Mouse (Mus musculus) neural tube, embryonic 13.5 days (tissue): ENCODE results near the gene Pebp1. TPM values are rescaled to one million over a fixed set of nuclear protein-coding genes. Genes with fewer than 3 reads are reported as not detected.

Experiments
- ATAC-seq: fragments of 200-750 bp; cut with Nextera tagmentation; 2 replicates; pipeline ENCODE4 v1.8.0; 2017; ENCODE audit warnings: low read depth, mild to moderate bottlenecking, moderate TSS enrichment, moderate library complexity
- H3K27ac ChIP-seq: fragments of 300-500 bp; sonication (generic); replicated peaks from 2 replicates; pipeline ENCODE4 v1.5.1; 2015; ENCODE audit warnings: moderate library complexity, mild to moderate bottlenecking, inconsistent platforms
- H3K27me3 ChIP-seq: fragments of 300-500 bp; sonication (generic); 2 replicates; pipeline ENCODE4 v1.6.1; 2015; ENCODE audit warnings: mild to moderate bottlenecking, inconsistent platforms
- H3K36me3 ChIP-seq: fragments of 300-500 bp; sonication (generic); 2 replicates; pipeline ENCODE4 v1.6.1; 2015; ENCODE audit warnings: mild to moderate bottlenecking, inconsistent platforms
- H3K4me1 ChIP-seq: fragments of 300-500 bp; sonication (generic); replicated peaks from 2 replicates; pipeline ENCODE4 v1.6.1; 2015; ENCODE audit warnings: inconsistent platforms
- H3K4me2 ChIP-seq: fragments of 300-500 bp; sonication (generic); 2 replicates; pipeline ENCODE4 v1.6.1; 2015; ENCODE audit warnings: inconsistent platforms, mild to moderate bottlenecking, moderate library complexity
- H3K4me3 ChIP-seq: fragments of 300-500 bp; sonication (generic); 2 replicates; pipeline ENCODE4 v1.5.1; 2015; ENCODE audit warnings: mild to moderate bottlenecking, inconsistent platforms
- H3K9ac ChIP-seq: fragments of 300-500 bp; sonication (generic); 2 replicates; pipeline ENCODE4 v1.6.1; 2015; ENCODE audit warnings: moderate library complexity, mild to moderate bottlenecking, inconsistent platforms
- H3K9me3 ChIP-seq: fragments of 300-500 bp; sonication (generic); 2 replicates; pipeline ENCODE4 v1.6.1; 2016; ENCODE audit warnings: inconsistent platforms
- WGBS: fragments of 180-500 bp; shearing (Covaris S2); methylation state at CpG from one replicate; pipeline ENCODE4 v1.1.7; 2015; 5-methylcytosine and 5-hydroxymethylcytosine counted together
- polyA plus RNA-seq: library from polyadenylated mRNA; unstranded; fragments of >200 nt; fragmentation: Nextera tagmentation; extraction: Ambion mirVana; gene quantifications from 2 replicates; pipeline ENCODE4 v1.2.1, GENCODE M21; 2015

Pebp1 gene
- polyA plus RNA-seq, 1 experiment from 2014 or later = 991 TPM

GRCm38 (mm10) chr5:117258276-117258675 is 29.1 kb downstream of the Pebp1 start:
- ATAC-seq = no peak
- Histone ChIP-seq H3K9me3 (no peaks in the 10 kb centered on the region), H3K36me3 (peaks cover 96% of the 10 kb centered on the region), H3K4me3 (no peak overlapping the region), H3K4me2 (no peak overlapping the region), H3K9ac (no peak overlapping the region), H3K27ac (no peak overlapping the region), H3K27me3 (no peaks in the 10 kb centered on the region), H3K4me1 (no peaks in the 10 kb centered on the region)
- WGBS = 91% methylated on average over 15 of the region's 15 CpGs

- no peak overlapping the region for H3K27ac ChIP-seq
- H3K36me3 ChIP-seq = peaks cover 62% of the 10 kb centered on the region
- WGBS = 88% methylated on average over 3 of the region's 3 CpGs
- no peaks in the 10 kb centered on the region for H3K27me3 ChIP-seq
- H3K4me2 ChIP-seq = no peak overlapping the region
- no peak overlapping the region for H3K4me3 ChIP-seq
- no peaks in the 10 kb centered on the region for H3K9me3 ChIP-seq
- H3K9ac ChIP-seq = no peak overlapping the region
- peaks cover 8% of the 10 kb centered on the region for H3K4me1 ChIP-seq
- ATAC-seq = no peak
These were observed 35.7 kb downstream of the Pebp1 start for GRCm38 (mm10) chr5:117251763-117252162.

- H3K4me3 ChIP-seq = no peak overlapping the region
- no peak overlapping the region for H3K9ac ChIP-seq
- peaks cover 8% of the 10 kb centered on the region for H3K4me1 ChIP-seq
- no peak overlapping the region for H3K4me2 ChIP-seq
- no peaks in the 10 kb centered on the region for H3K27me3 ChIP-seq
- H3K9me3 ChIP-seq = no peaks in the 10 kb centered on the region
- H3K27ac ChIP-seq = no peak overlapping the region
- WGBS = 74% methylated on average over 23 of the region's 24 CpGs
- H3K36me3 ChIP-seq = peaks cover 53% of the 10 kb centered on the region
- ATAC-seq = no peak
These were observed 36.6 kb downstream of the Pebp1 start for GRCm38 (mm10) chr5:117250796-117251195.

- H3K27me3 ChIP-seq = no peaks in the 10 kb centered on the region
- H3K4me1 ChIP-seq = peaks cover 20% of the 10 kb centered on the region
- no peak overlapping the region for H3K4me3 ChIP-seq
- no peaks in the 10 kb centered on the region for H3K9me3 ChIP-seq
- peaks cover 32% of the 10 kb centered on the region for H3K36me3 ChIP-seq
- no peak for ATAC-seq
- WGBS = 44% methylated on average over 10 of the region's 10 CpGs
- no peak overlapping the region for H3K9ac ChIP-seq
- no peak overlapping the region for H3K27ac ChIP-seq
- no peak overlapping the region for H3K4me2 ChIP-seq
These were observed 39.1 kb downstream of the Pebp1 start for GRCm38 (mm10) chr5:117248351-117248750.

- Histone ChIP-seq H3K27ac (no peak overlapping the region), H3K4me1 (peaks cover 31% of the 10 kb centered on the region), H3K36me3 (peaks cover 4% of the 10 kb centered on the region; the same call in 1 of the 2 replicates), H3K9me3 (no peaks in the 10 kb centered on the region), H3K4me2 (no peak overlapping the region), H3K27me3 (no peaks in the 10 kb centered on the region), H3K9ac (no peak overlapping the region), H3K4me3 (no peak overlapping the region)
- ATAC-seq = no peak
- WGBS = 91% methylated on average over 8 of the region's 8 CpGs
These were observed 42.3 kb downstream of the Pebp1 start for GRCm38 (mm10) chr5:117245170-117245569.

GRCm38 (mm10) chr5:117242671-117243478 is 44.5 kb downstream of the Pebp1 start:
- ATAC-seq = peak; percentile 40; the same call in 1 of the 2 replicates
- H3K27ac ChIP-seq = peak overlapping the region; percentile 96
- H3K4me1 ChIP-seq = peaks cover 35% of the 10 kb centered on the region
- H3K27me3 ChIP-seq = no peaks in the 10 kb centered on the region
- peak overlapping the region; percentile 73 for H3K4me2 ChIP-seq
- H3K36me3 ChIP-seq = peaks cover 4% of the 10 kb centered on the region; the same call in 1 of the 2 replicates
- H3K9ac ChIP-seq = peak overlapping the region; percentile 93
- 22% methylated on average over 22 of the region's 22 CpGs for WGBS
- peak overlapping the region; percentile 66 for H3K4me3 ChIP-seq
- H3K9me3 ChIP-seq = no peaks in the 10 kb centered on the region

GRCm38 (mm10) chr5:117241935-117242531 is 45.4 kb downstream of the Pebp1 start:
- Histone ChIP-seq H3K4me3 (peak overlapping the region; percentile 66), H3K36me3 (peaks cover 4% of the 10 kb centered on the region; the same call in 1 of the 2 replicates), H3K27ac (peak overlapping the region; percentile 96), H3K4me1 (peaks cover 35% of the 10 kb centered on the region), H3K9me3 (no peaks in the 10 kb centered on the region), H3K9ac (peak overlapping the region; percentile 93), H3K27me3 (no peaks in the 10 kb centered on the region), H3K4me2 (peak overlapping the region; percentile 73)
- 38% methylated on average over 16 of the region's 16 CpGs for WGBS
- peak; percentile 54 for ATAC-seq

- H3K9ac ChIP-seq = peak overlapping the region; percentile 93
- WGBS = under 1% methylated on average over 32 of the region's 32 CpGs
- peaks cover 4% of the 10 kb centered on the region; the same call in 1 of the 2 replicates for H3K36me3 ChIP-seq
- peaks cover 35% of the 10 kb centered on the region for H3K4me1 ChIP-seq
- peak overlapping the region; percentile 73 for H3K4me2 ChIP-seq
- peak overlapping the region; percentile 66 for H3K4me3 ChIP-seq
- peak; percentile 52 for ATAC-seq
- H3K27me3 ChIP-seq = no peaks in the 10 kb centered on the region
- peak overlapping the region; percentile 96 for H3K27ac ChIP-seq
- no peaks in the 10 kb centered on the region for H3K9me3 ChIP-seq
These were observed 46.6 kb downstream of the Pebp1 start for GRCm38 (mm10) chr5:117240761-117241322.

GRCm38 (mm10) chr5:117240321-117240731 is 47.1 kb downstream of the Pebp1 start:
- H3K4me3 ChIP-seq = peak overlapping the region; percentile 66
- H3K36me3 ChIP-seq = peaks cover 4% of the 10 kb centered on the region; the same call in 1 of the 2 replicates
- H3K9ac ChIP-seq = peak overlapping the region; percentile 93
- 1% methylated on average over 12 of the region's 12 CpGs for WGBS
- peak; percentile 60 for ATAC-seq
- H3K27ac ChIP-seq = peak overlapping the region; percentile 96
- H3K9me3 ChIP-seq = no peaks in the 10 kb centered on the region
- no peaks in the 10 kb centered on the region for H3K27me3 ChIP-seq
- H3K4me2 ChIP-seq = peak overlapping the region; percentile 73
- peaks cover 35% of the 10 kb centered on the region for H3K4me1 ChIP-seq

GRCm38 (mm10) chr5:117239106-117239505 is 48.3 kb downstream of the Pebp1 start:
- no peak overlapping the region for H3K9ac ChIP-seq
- H3K27me3 ChIP-seq = no peaks in the 10 kb centered on the region
- H3K36me3 ChIP-seq = peaks cover 9% of the 10 kb centered on the region; the same call in 1 of the 2 replicates
- H3K9me3 ChIP-seq = no peaks in the 10 kb centered on the region
- peak overlapping the region; percentile 9; the same call in 1 of the 2 replicates for H3K27ac ChIP-seq
- 64% methylated on average over 4 of the region's 4 CpGs for WGBS
- no peak for ATAC-seq
- H3K4me2 ChIP-seq = no peak overlapping the region
- H3K4me1 ChIP-seq = peaks cover 30% of the 10 kb centered on the region
- no peak overlapping the region for H3K4me3 ChIP-seq

- no peak overlapping the region for H3K9ac ChIP-seq
- H3K27ac ChIP-seq = no peak overlapping the region
- WGBS = 78% methylated on average over 5 of the region's 5 CpGs
- H3K4me1 ChIP-seq = peaks cover 12% of the 10 kb centered on the region
- no peak overlapping the region for H3K4me3 ChIP-seq
- H3K9me3 ChIP-seq = no peaks in the 10 kb centered on the region
- ATAC-seq = no peak
- peaks cover 9% of the 10 kb centered on the region; the same call in 1 of the 2 replicates for H3K36me3 ChIP-seq
- no peaks in the 10 kb centered on the region for H3K27me3 ChIP-seq
- H3K4me2 ChIP-seq = no peak overlapping the region
These were observed 50.9 kb downstream of the Pebp1 start for GRCm38 (mm10) chr5:117236540-117236939.
